Mouse (Mus musculus) midbrain, embryonic 11.5 days (tissue): Measurements from ENCODE around the gene Sgpp2. TPM values are rescaled to one million over a fixed set of nuclear protein-coding genes. Genes with fewer than 3 reads are reported as not detected.

Experiments
- ATAC-seq: fragments of 200-750 bp; cut with Nextera tagmentation; 2 replicates; pipeline ENCODE4 v1.8.0; 2017; ENCODE audit warnings: moderate TSS enrichment, moderate library complexity; ENCODE audit not compliant: low FRiP score
- DNase-seq: peaks from one replicate; pipeline ENCODE4 v3.0.0; 2015; ENCODE audit warnings: low spot score; ENCODE audit errors: missing footprints
- H3K27ac ChIP-seq: fragments of 300-500 bp; sonication (generic); 2 replicates; pipeline ENCODE4 v1.5.1; 2014; ENCODE audit warnings: low read depth, low read length
- H3K27me3 ChIP-seq: fragments of 300-500 bp; sonication (generic); 2 replicates; pipeline ENCODE4 v1.6.1; 2014; ENCODE audit warnings: mild to moderate bottlenecking, low read length, moderate library complexity, mixed read lengths; ENCODE audit not compliant: control insufficient read depth, insufficient read depth
- H3K36me3 ChIP-seq: fragments of 300-500 bp; sonication (generic); 2 replicates; pipeline ENCODE4 v1.6.1; 2014; ENCODE audit warnings: mild to moderate bottlenecking, low read length, moderate library complexity, mixed read lengths; ENCODE audit not compliant: control insufficient read depth, insufficient read depth
- H3K4me1 ChIP-seq: fragments of 300-500 bp; sonication (generic); 2 replicates; pipeline ENCODE4 v1.6.1; 2014; ENCODE audit warnings: low read length; ENCODE audit not compliant: control insufficient read depth, insufficient read depth
- H3K4me2 ChIP-seq: fragments of 300-500 bp; sonication (generic); 2 replicates; pipeline ENCODE4 v1.6.1; 2014; ENCODE audit warnings: mild to moderate bottlenecking, moderate library complexity
- H3K4me3 ChIP-seq: fragments of 300-500 bp; sonication (generic); 2 replicates; pipeline ENCODE4 v1.5.1; 2014; ENCODE audit warnings: low read depth, low read length
- H3K9ac ChIP-seq: fragments of 300-500 bp; sonication (generic); 2 replicates; pipeline ENCODE4 v1.6.1; 2014; ENCODE audit warnings: low read length
- H3K9me3 ChIP-seq: fragments of 300-500 bp; sonication (generic); 2 replicates; pipeline ENCODE4 v1.6.1; 2016; ENCODE audit warnings: low read length; ENCODE audit not compliant: control insufficient read depth
- WGBS: fragments of 180-500 bp; shearing (Covaris S2); extraction: QIAGEN DNeasy Blood & Tissue Kit; methylation state at CpG from one replicate; pipeline ENCODE4 v1.1.7; 2014; 5-methylcytosine and 5-hydroxymethylcytosine counted together
- polyA plus RNA-seq: library from polyadenylated mRNA; unstranded; fragments of >200 nt; fragmentation: Nextera tagmentation; extraction: Ambion mirVana; gene quantifications from 2 replicates; pipeline ENCODE4 v1.2.1, GENCODE M21; 2014

Sgpp2 gene
- polyA plus RNA-seq, 1 experiment from 2014 or later, result 1.1 TPM

- Histone ChIP-seq H3K4me3 (no peak overlapping the region), H3K27me3 (no peaks in the 10 kb centered on the region; the same call in 1 of the 2 replicates), H3K4me2 (no peak overlapping the region), H3K36me3 (no peaks in the 10 kb centered on the region), H3K9me3 (no peaks in the 10 kb centered on the region), H3K4me1 (no peaks in the 10 kb centered on the region), H3K27ac (no peak overlapping the region), H3K9ac (no peak overlapping the region)
- 81% methylated on average over 1 of the region's 1 CpGs for WGBS
- ATAC-seq (no peak), DNase-seq (no peak)
Measured at GRCm38 (mm10) chr1:78353254-78353653, 43.1 kb downstream of the Sgpp2 start.

- Histone ChIP-seq H3K4me1 (no peaks in the 10 kb centered on the region), H3K36me3 (no peaks in the 10 kb centered on the region), H3K27ac (no peak overlapping the region), H3K4me3 (no peak overlapping the region), H3K9me3 (no peaks in the 10 kb centered on the region), H3K4me2 (no peak overlapping the region), H3K9ac (no peak overlapping the region), H3K27me3 (no peaks in the 10 kb centered on the region; the same call in 1 of the 2 replicates)
- 65% methylated on average over 4 of the region's 4 CpGs for WGBS
- ATAC-seq (no peak), DNase-seq (no peak)
Measured at GRCm38 (mm10) chr1:78355123-78355522, 45.0 kb downstream of the Sgpp2 start.

GRCm38 (mm10) chr1:78357415-78357814 is 47.3 kb downstream of the Sgpp2 start:
- H3K4me2 ChIP-seq, result no peak overlapping the region
- DNase-seq, result no peak
- no peaks in the 10 kb centered on the region for H3K36me3 ChIP-seq
- H3K27ac ChIP-seq, result no peak overlapping the region
- no peaks in the 10 kb centered on the region; the same call in 1 of the 2 replicates for H3K27me3 ChIP-seq
- no peaks in the 10 kb centered on the region for H3K9me3 ChIP-seq
- H3K4me1 ChIP-seq, result no peaks in the 10 kb centered on the region
- WGBS, result 91% methylated on average over 4 of the region's 4 CpGs
- H3K4me3 ChIP-seq, result no peak overlapping the region
- ATAC-seq, result no peak
- no peak overlapping the region for H3K9ac ChIP-seq

- DNase-seq (no peak), ATAC-seq (no peak)
- no peak overlapping the region for H3K4me3 ChIP-seq
- H3K36me3 ChIP-seq, result no peaks in the 10 kb centered on the region
- no peaks in the 10 kb centered on the region for H3K4me1 ChIP-seq
- no peak overlapping the region for H3K9ac ChIP-seq
- H3K27me3 ChIP-seq, result peaks cover 2% of the 10 kb centered on the region; the same call in 1 of the 2 replicates
- 89% methylated on average over 1 of the region's 1 CpGs for WGBS
- no peak overlapping the region for H3K27ac ChIP-seq
- H3K4me2 ChIP-seq, result no peak overlapping the region
- H3K9me3 ChIP-seq, result no peaks in the 10 kb centered on the region
Measured at GRCm38 (mm10) chr1:78357868-78358267, 47.7 kb downstream of the Sgpp2 start.

GRCm38 (mm10) chr1:78363965-78364889 is 54.1 kb downstream of the Sgpp2 start:
- no peak overlapping the region for H3K27ac ChIP-seq
- H3K4me2 ChIP-seq, result no peak overlapping the region
- no peaks in the 10 kb centered on the region for H3K4me1 ChIP-seq
- WGBS, result 35% methylated on average over 13 of the region's 13 CpGs
- DNase-seq (no peak), ATAC-seq (peak; percentile 42; the same call in 1 of the 2 replicates)
- no peaks in the 10 kb centered on the region for H3K36me3 ChIP-seq
- H3K9me3 ChIP-seq, result no peaks in the 10 kb centered on the region
- H3K4me3 ChIP-seq, result no peak overlapping the region
- no peak overlapping the region for H3K9ac ChIP-seq
- peaks cover 2% of the 10 kb centered on the region; the same call in 1 of the 2 replicates for H3K27me3 ChIP-seq

GRCm38 (mm10) chr1:78367806-78368205 is 57.7 kb downstream of the Sgpp2 start:
- no peaks in the 10 kb centered on the region for H3K4me1 ChIP-seq
- peaks cover under 1% of the 10 kb centered on the region; the same call in 1 of the 2 replicates for H3K27me3 ChIP-seq
- no peak overlapping the region for H3K4me2 ChIP-seq
- H3K27ac ChIP-seq, result no peak overlapping the region
- WGBS, result 62% methylated on average over 5 of the region's 5 CpGs
- no peak overlapping the region for H3K9ac ChIP-seq
- peaks cover 5% of the 10 kb centered on the region; the same call in 1 of the 2 replicates for H3K9me3 ChIP-seq
- H3K36me3 ChIP-seq, result no peaks in the 10 kb centered on the region
- H3K4me3 ChIP-seq, result no peak overlapping the region
- ATAC-seq, result no peak
- DNase-seq, result no peak

GRCm38 (mm10) chr1:78370121-78370520 is 60.0 kb downstream of the Sgpp2 start:
- no peak overlapping the region for H3K9ac ChIP-seq
- DNase-seq (no peak), ATAC-seq (no peak)
- H3K4me1 ChIP-seq, result no peaks in the 10 kb centered on the region
- no peaks in the 10 kb centered on the region for H3K36me3 ChIP-seq
- no peak overlapping the region for H3K4me2 ChIP-seq
- H3K27me3 ChIP-seq, result no peaks in the 10 kb centered on the region; the same call in 1 of the 2 replicates
- peaks cover 5% of the 10 kb centered on the region; the same call in 1 of the 2 replicates for H3K9me3 ChIP-seq
- H3K4me3 ChIP-seq, result no peak overlapping the region
- no peak overlapping the region for H3K27ac ChIP-seq
- 67% methylated on average over 6 of the region's 6 CpGs for WGBS

GRCm38 (mm10) chr1:78371569-78372236 is 61.6 kb downstream of the Sgpp2 start:
- no peak for ATAC-seq
- no peaks in the 10 kb centered on the region for H3K4me1 ChIP-seq
- no peak overlapping the region for H3K27ac ChIP-seq
- WGBS, result 88% methylated on average over 2 of the region's 2 CpGs
- H3K27me3 ChIP-seq, result no peaks in the 10 kb centered on the region; the same call in 1 of the 2 replicates
- no peak for DNase-seq
- no peak overlapping the region for H3K9ac ChIP-seq
- H3K36me3 ChIP-seq, result no peaks in the 10 kb centered on the region
- peaks cover 5% of the 10 kb centered on the region; the same call in 1 of the 2 replicates for H3K9me3 ChIP-seq
- H3K4me2 ChIP-seq, result no peak overlapping the region
- H3K4me3 ChIP-seq, result no peak overlapping the region

GRCm38 (mm10) chr1:78372316-78372715 is 62.2 kb downstream of the Sgpp2 start:
- H3K27me3 ChIP-seq, result no peaks in the 10 kb centered on the region; the same call in 1 of the 2 replicates
- ATAC-seq (no peak), DNase-seq (no peak)
- no peak overlapping the region for H3K4me2 ChIP-seq
- no peaks in the 10 kb centered on the region for H3K4me1 ChIP-seq
- no peak overlapping the region for H3K27ac ChIP-seq
- H3K9ac ChIP-seq, result no peak overlapping the region
- 93% methylated on average over 9 of the region's 9 CpGs for WGBS
- H3K36me3 ChIP-seq, result no peaks in the 10 kb centered on the region
- H3K9me3 ChIP-seq, result peaks cover 5% of the 10 kb centered on the region; the same call in 1 of the 2 replicates
- H3K4me3 ChIP-seq, result no peak overlapping the region
